ENCODE assay signal across 22 mouse cellular contexts in the genomic region with DNA sequence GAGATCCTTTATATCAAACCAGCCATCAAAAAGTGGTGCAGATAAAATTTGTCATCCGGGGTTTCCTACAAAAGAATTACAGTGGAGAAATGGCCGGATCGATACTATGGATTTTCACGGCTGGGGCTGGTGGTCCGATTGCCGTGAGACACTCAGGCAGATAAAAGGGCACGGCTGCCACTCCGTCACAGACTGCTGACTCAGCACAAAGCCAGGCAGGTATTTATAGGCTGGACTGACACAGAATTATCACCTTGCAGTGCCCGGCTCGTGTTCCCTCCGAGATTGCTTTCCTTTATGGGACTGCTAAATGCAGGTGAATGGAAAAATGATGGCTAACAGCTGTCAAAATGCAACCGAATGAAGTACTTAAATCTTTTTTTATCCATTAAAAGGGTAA.
DNase-seq lines count a peak whose midpoint lies in the region; ATAC-seq and TF ChIP-seq lines count a peak whose summit lies in the region.
"Had no signal": no experiment of that assay in that cellular context is flagged by ENCODE, and none has a peak within 500 bp of the region (broad histone marks: within the 10 kb centered on the region; RNA-seq: fewer than 3 reads in every experiment).

No protein-coding gene starts in this region.

- in situ Hi-C loops in CH12.LX (cut with MboI; ENCODE audit: low pct_ligation_motif_present, low pct_unique_long_range_greater_than_20kb, low sequenced_read_pairs) = no loop called here

- WGBS in kidney, postnatal 0 days = 44% methylated on average over 12 of the region's 12 CpGs
- 54% methylated on average over 12 of the region's 12 CpGs for WGBS in neural tube, embryonic 13.5 days
- WGBS in stomach, postnatal 0 days = 62% methylated on average over 12 of the region's 12 CpGs
- WGBS in embryonic facial prominence, embryonic 10.5 days = 89% methylated on average over 12 of the region's 12 CpGs

- H3K4me1 ChIP-seq in kidney, postnatal 0 days (replicated peaks; ENCODE audit: insufficient read depth, low read length) = peaks cover 9% of the 10 kb centered on the region; the same call in 1 of the 2 replicates
- H3K4me1 ChIP-seq in CH12.LX (ENCODE audit: control insufficient read depth in 1 of 2, insufficient read depth in 2 of 2) = no peaks in the 10 kb centered on the region
- peaks cover 43% of the 10 kb centered on the region for H3K4me1 ChIP-seq in neural tube, embryonic 13.5 days (replicated peaks)
- H3K4me1 ChIP-seq in stomach, postnatal 0 days (replicated peaks; ENCODE audit: control insufficient read depth, insufficient read depth) = no peaks in the 10 kb centered on the region
- H3K4me1 ChIP-seq in embryonic facial prominence, embryonic 10.5 days = peaks cover 26% of the 10 kb centered on the region
- H3K4me1 ChIP-seq: megakaryocyte, embryonic 14.5 days had no signal

- H3K27me3 ChIP-seq in kidney, postnatal 0 days (ENCODE audit: insufficient read depth, low read length) = no peaks in the 10 kb centered on the region
- no peaks in the 10 kb centered on the region for H3K27me3 ChIP-seq in CH12.LX (replicated peaks)
- H3K27me3 ChIP-seq in neural tube, embryonic 13.5 days = no peaks in the 10 kb centered on the region
- no peaks in the 10 kb centered on the region for H3K27me3 ChIP-seq in stomach, postnatal 0 days (ENCODE audit: control insufficient read depth, insufficient read depth, low read length)
- H3K27me3 ChIP-seq in embryonic facial prominence, embryonic 10.5 days (replicated peaks; ENCODE audit: low read depth, poor library complexity, severe bottlenecking) = no peaks in the 10 kb centered on the region
- H3K27me3 ChIP-seq: embryonic facial prominence, embryonic 15.5 days; intestine, embryonic 15.5 days; liver, embryonic 15.5 days; lung, embryonic 15.5 days; megakaryocyte, embryonic 14.5 days had no signal

- TF ChIP-seq POLR2A in CH12.LX (IDR thresholded peaks at IDR 0.05; ENCODE audit: low read depth, low read length) = no peak
- TF ChIP-seq POLR2A in brain, embryonic 14.5 days (IDR thresholded peaks at IDR 0.05; ENCODE audit: borderline replicate concordance, extremely low read depth, insufficient read depth, insufficient read length, poor library complexity, severe bottlenecking) = no peak

- DNase-seq in kidney, postnatal 0 days (ENCODE audit: low spot score) = no peak
- DNase-seq in kidney, adult 11 months = no peak
- no peak for DNase-seq in CH12.LX (ENCODE audit: extremely low read depth)
- DNase-seq in brain, embryonic 14.5 days (ENCODE audit: low read depth) = peak; percentile 58
- DNase-seq in stomach, postnatal 0 days (ENCODE audit: low spot score) = no peak
- DNase-seq in embryonic facial prominence, embryonic 10.5 days (ENCODE audit: low spot score) = no peak
- DNase-seq: adrenal gland, postnatal 10 days; cerebellum, adult 8-10 months; heart, postnatal 4 days; kidney, adult 9 months; kidney, postnatal 25 days; liver; lung, postnatal 36 days; right cerebral cortex, postnatal 14 days had no signal

- H3K79me2 ChIP-seq in CH12.LX (replicated peaks; ENCODE audit: control insufficient read depth, extremely low read depth, insufficient read depth, poor library complexity, severe bottlenecking) = no peaks in the 10 kb centered on the region

- H3K9me3 ChIP-seq in kidney, postnatal 0 days (replicated peaks; ENCODE audit: low read length) = no peaks in the 10 kb centered on the region
- H3K9me3 ChIP-seq in CH12.LX (replicated peaks; ENCODE audit: low read length) = peaks cover 88% of the 10 kb centered on the region
- H3K9me3 ChIP-seq in neural tube, embryonic 13.5 days = no peaks in the 10 kb centered on the region
- H3K9me3 ChIP-seq in stomach, postnatal 0 days (ENCODE audit: control insufficient read depth, low read length) = no peaks in the 10 kb centered on the region
- H3K9me3 ChIP-seq in embryonic facial prominence, embryonic 10.5 days = no peaks in the 10 kb centered on the region
- H3K9me3 ChIP-seq: embryonic facial prominence, embryonic 15.5 days; heart, embryonic 10.5 days; intestine, embryonic 15.5 days; liver, embryonic 15.5 days; lung, embryonic 15.5 days had no signal

- no peaks in the 10 kb centered on the region for H3K36me3 ChIP-seq in kidney, postnatal 0 days (ENCODE audit: insufficient read depth, low read length)
- H3K36me3 ChIP-seq in CH12.LX (replicated peaks in 1 of 2; ENCODE audit: control insufficient read depth in 1 of 2, insufficient read depth in 1 of 2, low read length in 1 of 2) = no peaks in the 10 kb centered on the region
- no peaks in the 10 kb centered on the region for H3K36me3 ChIP-seq in neural tube, embryonic 13.5 days
- no peaks in the 10 kb centered on the region for H3K36me3 ChIP-seq in stomach, postnatal 0 days (ENCODE audit: control insufficient read depth, insufficient read depth, low read length)
- no peaks in the 10 kb centered on the region for H3K36me3 ChIP-seq in embryonic facial prominence, embryonic 10.5 days (replicated peaks)
- H3K36me3 ChIP-seq: embryonic facial prominence, embryonic 15.5 days; heart, embryonic 10.5 days; intestine, embryonic 15.5 days; liver, embryonic 15.5 days; lung, embryonic 15.5 days had no signal

- ATAC-seq in kidney, postnatal 0 days (replicated peaks; ENCODE audit: low FRiP score, low read depth) = no peak
- peak; percentile 64; the same call in 1 of the 2 replicates for ATAC-seq in neural tube, embryonic 13.5 days (ENCODE audit: low read depth)
- ATAC-seq in stomach, postnatal 0 days (ENCODE audit: low FRiP score, low TSS enrichment) = no peak
- ATAC-seq: forebrain, embryonic 14.5 days; intestine, embryonic 15.5 days had no signal

- TF ChIP-seq EP300 in CH12.LX (IDR thresholded peaks at IDR 0.05; ENCODE audit: low read length) = no peak
- TF ChIP-seq EP300 in stomach, postnatal 0 days (optimal IDR thresholded peaks at IDR 0.05) = no peak

- H3K9ac ChIP-seq in kidney, postnatal 0 days (ENCODE audit: low read depth, low read length) = no peak overlapping the region
- no peak overlapping the region for H3K9ac ChIP-seq in CH12.LX (ENCODE audit: insufficient read depth, low read depth)
- H3K9ac ChIP-seq in neural tube, embryonic 13.5 days = no peak overlapping the region
- H3K9ac ChIP-seq in stomach, postnatal 0 days (ENCODE audit: low read length) = no peak overlapping the region
- H3K9ac ChIP-seq: embryonic facial prominence, embryonic 15.5 days; intestine, embryonic 15.5 days; liver, embryonic 15.5 days; lung, embryonic 15.5 days had no signal

- no peak overlapping the region for H3K27ac ChIP-seq in kidney, postnatal 0 days
- no peak overlapping the region for H3K27ac ChIP-seq in CH12.LX (ENCODE audit: insufficient read depth, low read depth)
- H3K27ac ChIP-seq in neural tube, embryonic 13.5 days (replicated peaks) = peak overlapping the region; percentile 72
- H3K27ac ChIP-seq in stomach, postnatal 0 days (replicated peaks) = no peak overlapping the region
- no peak overlapping the region for H3K27ac ChIP-seq in embryonic facial prominence, embryonic 10.5 days (replicated peaks)
- H3K27ac ChIP-seq: embryonic facial prominence, embryonic 15.5 days; heart, embryonic 10.5 days; intestine, embryonic 15.5 days; liver, embryonic 15.5 days; lung, embryonic 15.5 days had no signal

- no peak for TF ChIP-seq RAD21 in CH12.LX (IDR thresholded peaks at IDR 0.05; ENCODE audit: low read depth, low read length)

- H3K4me2 ChIP-seq in kidney, postnatal 0 days (ENCODE audit: low read length) = peak overlapping the region; percentile 31; the same call in 1 of the 2 replicates
- no peak overlapping the region for H3K4me2 ChIP-seq in CH12.LX (ENCODE audit: insufficient read depth, low read depth, poor library complexity, severe bottlenecking)
- H3K4me2 ChIP-seq in neural tube, embryonic 13.5 days = 0 out of 2 replicates have a peak overlapping the region, but pooled peaks have one; percentile 9
- no peak overlapping the region for H3K4me2 ChIP-seq in stomach, postnatal 0 days (replicated peaks; ENCODE audit: low read depth)
- H3K4me2 ChIP-seq: embryonic facial prominence, embryonic 15.5 days; intestine, embryonic 15.5 days; liver, embryonic 15.5 days had no signal

- no peak for TF ChIP-seq CTCF in kidney, postnatal 0 days (IDR thresholded peaks at IDR 0.05; ENCODE audit: low read depth)
- TF ChIP-seq CTCF in CH12.LX (conservative IDR thresholded peaks at IDR 0.05 in 1 of 2, IDR thresholded peaks at IDR 0.05 in 1 of 2; ENCODE audit: low read depth in 2 of 2, low read length in 2 of 2) = no peak
- no peak for TF ChIP-seq CTCF in brain, embryonic 14.5 days (IDR thresholded peaks at IDR 0.05; ENCODE audit: borderline replicate concordance, extremely low read depth, insufficient read depth, insufficient read length)
- TF ChIP-seq CTCF in stomach, postnatal 0 days (IDR thresholded peaks at IDR 0.05; ENCODE audit: low read depth) = no peak

- dilution Hi-C loops in CH12.LX (cut with MboI; ENCODE audit: extremely low pct_ligation_motif_present, extremely low pct_unique_long_range_greater_than_20kb, low sequenced_read_pairs) = no loop called here

- H3K4me3 ChIP-seq in kidney, postnatal 0 days (replicated peaks; ENCODE audit: low read depth, low read length) = no peak overlapping the region
- no peak overlapping the region for H3K4me3 ChIP-seq in CH12.LX (replicated peaks in 1 of 3; ENCODE audit: low read depth in 2 of 3, low read length in 2 of 3, poor library complexity in 1 of 3)
- no peak overlapping the region for H3K4me3 ChIP-seq in neural tube, embryonic 13.5 days
- H3K4me3 ChIP-seq in stomach, postnatal 0 days (ENCODE audit: low read depth, low read length) = no peak overlapping the region
- no peak overlapping the region for H3K4me3 ChIP-seq in embryonic facial prominence, embryonic 10.5 days
- H3K4me3 ChIP-seq: embryonic facial prominence, embryonic 15.5 days; heart, embryonic 10.5 days; intestine, embryonic 15.5 days; liver, embryonic 15.5 days; lung, embryonic 15.5 days; megakaryocyte, embryonic 14.5 days had no signal

TF ChIP-seq in CH12.LX, 34 proteins besides CTCF, POLR2A, EP300 and RAD21:
- TF ChIP-seq JUND (conservative IDR thresholded peaks at IDR 0.05; ENCODE audit: low read depth, low read length) (no peak), MAFK (IDR thresholded peaks at IDR 0.05; ENCODE audit: insufficient replicate concordance, low read length) (peak; percentile 83), MAX (IDR thresholded peaks at IDR 0.05; ENCODE audit: low read length) (no peak), GABPA (IDR thresholded peaks at IDR 0.05; ENCODE audit: insufficient replicate concordance, low read depth, low read length) (no peak)

Comparison
In these comparisons a context has a peak if more than half of its experiments do, and no peak if none do; other contexts are left out.
1. H3K4me2 ChIP-seq: peak in kidney, postnatal 0 days (single experiment) and neural tube, embryonic 13.5 days (single experiment); none in CH12.LX (single experiment) and stomach, postnatal 0 days (single experiment).